Mouse (Mus musculus) E14TG2a.4 (cell line): ENCODE results near the gene 0610030E20Rik.

Experiments
- H3K27me3 ChIP-seq: 2 replicates; pipeline ENCODE4 v1.6.1; 2014; ENCODE audit warnings: low read length, control low read depth; ENCODE audit not compliant: insufficient read depth
- H3K36me3 ChIP-seq: 2 replicates; pipeline ENCODE4 v1.6.1; 2014; ENCODE audit warnings: low read length, control low read depth; ENCODE audit not compliant: insufficient read depth
- H3K4me1 ChIP-seq: replicated peaks from 2 replicates; pipeline ENCODE4 v1.6.1; 2014; ENCODE audit warnings: low read depth, low read length, control low read depth
- H3K4me3 ChIP-seq: replicated peaks from 2 replicates; pipeline ENCODE4 v1.5.1; 2014; ENCODE audit warnings: mild to moderate bottlenecking, low read length
- H3K9me3 ChIP-seq: 2 replicates; pipeline ENCODE4 v1.6.1; 2014; ENCODE audit warnings: low read length, control low read depth
- CTCF ChIP-seq: conservative IDR thresholded peaks from 2 replicates; pipeline ENCODE4 v1.5.1; 2014; ENCODE audit warnings: low read length
- NANOG ChIP-seq: IDR thresholded peaks from 2 replicates; pipeline ENCODE4 v1.6.1; 2014; ENCODE audit warnings: borderline replicate concordance, low read length, mixed read lengths
- POU5F1 ChIP-seq: IDR thresholded peaks from 2 replicates; pipeline ENCODE4 v1.6.1; 2014; ENCODE audit warnings: low read length, borderline replicate concordance

Gene 0610030E20Rik

DNA sequence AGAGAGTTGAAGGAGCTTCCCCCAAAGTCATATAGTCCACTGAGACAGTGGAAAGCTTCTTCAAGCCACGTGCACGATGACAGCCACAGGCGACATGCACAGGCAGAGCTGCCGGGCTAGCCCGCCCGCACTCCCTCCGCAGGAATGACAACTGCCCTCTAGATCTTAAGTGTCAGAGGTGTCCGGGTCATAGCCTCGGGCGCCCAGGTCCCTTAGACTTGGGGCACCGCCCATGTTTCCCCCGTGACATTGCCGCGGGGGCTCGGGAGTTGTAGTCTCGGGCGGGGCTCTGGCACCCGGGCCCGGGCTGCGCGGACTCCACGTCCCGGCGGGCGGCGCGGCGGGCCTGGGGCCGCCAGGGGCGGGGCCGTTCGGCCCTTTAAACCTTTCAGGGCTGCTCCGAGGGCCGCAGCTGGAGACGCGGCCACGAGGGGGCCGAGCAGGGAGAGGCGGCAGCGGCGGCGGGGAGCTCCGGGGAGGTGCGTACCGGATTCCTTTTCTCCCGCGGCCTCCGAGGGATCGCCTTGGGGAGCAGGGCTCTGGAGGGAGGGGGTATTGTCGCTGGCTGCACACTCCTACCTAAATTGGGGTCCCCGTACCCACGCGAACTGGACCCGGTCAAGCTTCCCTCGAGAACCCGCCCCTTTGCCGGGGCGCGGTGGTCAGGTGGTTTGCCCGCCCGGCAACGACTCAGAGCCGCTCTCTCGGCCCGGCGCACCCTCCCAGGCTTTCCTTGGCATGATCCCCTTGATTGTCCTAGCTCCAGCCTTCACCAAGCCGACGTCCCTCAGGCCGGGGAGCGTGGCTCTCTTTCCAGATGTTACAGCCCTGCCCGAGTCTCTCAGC lies 8.2 kb downstream of the 0610030E20Rik start, which contains the start of gene Tmem150a:
Gene Tmem150a, plus strand, starts transcription at position 382 of the 846 bp plus-strand sequence.
- H3K4me1 ChIP-seq, result peaks cover 53% of the 10 kb centered on the region
- TF ChIP-seq POU5F1 (no peak), CTCF (no peak), NANOG (no peak)
- H3K27me3 ChIP-seq, result peaks cover 24% of the 10 kb centered on the region
- H3K4me3 ChIP-seq, result peak within 1 kb of the TSS; percentile 87
- no peaks in the 10 kb centered on the region for H3K9me3 ChIP-seq
- H3K36me3 ChIP-seq, result peaks cover 49% of the 10 kb centered on the region

DNA sequence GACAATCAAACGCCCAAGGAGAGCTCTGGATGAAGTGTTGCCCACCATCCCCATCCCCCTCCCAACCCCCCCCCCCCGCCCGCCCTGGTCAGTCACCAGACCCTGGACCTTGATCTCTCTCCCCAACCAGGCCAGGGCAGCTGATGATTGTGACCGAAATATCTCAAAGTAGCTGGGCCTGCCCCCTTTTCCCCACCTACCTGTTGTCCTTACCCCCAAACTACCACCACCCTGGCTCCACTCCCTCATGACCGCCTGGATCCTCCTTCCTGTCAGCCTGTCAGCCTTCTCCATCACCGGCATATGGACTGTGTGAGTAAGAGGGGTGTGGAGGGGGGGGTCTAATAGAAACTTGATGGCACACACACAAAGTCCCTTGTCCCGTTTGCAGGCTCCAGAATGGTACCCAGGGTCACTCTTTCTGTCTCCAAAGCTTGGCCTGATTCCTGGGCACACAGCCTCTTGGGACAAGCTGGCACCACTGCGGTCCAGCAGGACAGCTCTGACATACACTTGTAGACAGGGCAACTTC lies 8.9 kb downstream of the 0610030E20Rik start:
- TF ChIP-seq POU5F1, result no peak
- TF ChIP-seq NANOG, result no peak
- no peak for TF ChIP-seq CTCF
- Histone ChIP-seq H3K27me3 (peaks cover 24% of the 10 kb centered on the region), H3K4me3 (peak overlapping the region; percentile 87), H3K4me1 (peaks cover 61% of the 10 kb centered on the region), H3K36me3 (peaks cover 48% of the 10 kb centered on the region), H3K9me3 (no peaks in the 10 kb centered on the region)

DNA sequence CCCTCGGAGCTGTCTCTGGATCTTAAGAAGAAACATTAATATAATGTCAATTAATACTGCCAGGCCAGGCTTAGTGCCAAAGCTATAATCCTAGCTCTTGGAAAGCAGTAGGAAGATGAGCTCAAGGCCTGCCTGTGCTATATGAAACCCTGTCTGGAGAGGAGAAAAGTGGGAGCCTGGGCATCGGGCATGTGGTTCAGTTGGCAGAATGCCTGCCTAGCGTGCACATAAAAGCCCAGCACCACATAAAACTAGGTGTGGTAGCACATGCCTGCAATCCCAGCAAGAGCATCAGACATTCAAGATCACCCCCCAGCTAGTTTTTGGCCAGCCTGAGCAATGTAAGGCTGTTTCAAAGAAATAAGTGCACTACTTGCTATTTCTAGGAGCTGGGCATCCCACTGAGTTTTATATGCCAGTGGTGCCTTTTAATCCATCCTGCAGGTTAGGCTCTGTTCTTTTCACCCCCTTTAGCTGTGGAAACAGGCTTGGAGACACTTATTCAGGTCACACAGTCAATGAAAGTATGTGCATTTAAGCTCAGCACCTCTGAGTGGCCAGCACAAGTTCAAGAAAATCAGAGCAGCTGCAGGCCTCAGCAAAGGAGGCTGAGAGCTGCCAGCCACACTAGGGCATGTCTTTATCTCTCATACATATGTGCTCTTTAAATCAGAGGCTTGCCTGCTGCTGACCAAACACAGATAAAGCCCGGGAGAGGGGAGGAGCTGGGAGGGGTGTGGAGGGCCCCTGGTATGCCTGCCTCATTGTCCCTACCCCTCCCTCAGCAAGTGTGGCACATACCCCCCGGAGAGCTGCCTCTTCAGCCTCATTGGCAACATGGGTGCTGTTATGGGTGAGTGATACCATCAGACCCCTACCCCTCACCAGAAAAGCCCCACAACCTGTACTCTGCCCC lies 10.3 kb downstream of the 0610030E20Rik start:
- no peak for TF ChIP-seq CTCF
- no peak for TF ChIP-seq NANOG
- no peak for TF ChIP-seq POU5F1

DNA sequence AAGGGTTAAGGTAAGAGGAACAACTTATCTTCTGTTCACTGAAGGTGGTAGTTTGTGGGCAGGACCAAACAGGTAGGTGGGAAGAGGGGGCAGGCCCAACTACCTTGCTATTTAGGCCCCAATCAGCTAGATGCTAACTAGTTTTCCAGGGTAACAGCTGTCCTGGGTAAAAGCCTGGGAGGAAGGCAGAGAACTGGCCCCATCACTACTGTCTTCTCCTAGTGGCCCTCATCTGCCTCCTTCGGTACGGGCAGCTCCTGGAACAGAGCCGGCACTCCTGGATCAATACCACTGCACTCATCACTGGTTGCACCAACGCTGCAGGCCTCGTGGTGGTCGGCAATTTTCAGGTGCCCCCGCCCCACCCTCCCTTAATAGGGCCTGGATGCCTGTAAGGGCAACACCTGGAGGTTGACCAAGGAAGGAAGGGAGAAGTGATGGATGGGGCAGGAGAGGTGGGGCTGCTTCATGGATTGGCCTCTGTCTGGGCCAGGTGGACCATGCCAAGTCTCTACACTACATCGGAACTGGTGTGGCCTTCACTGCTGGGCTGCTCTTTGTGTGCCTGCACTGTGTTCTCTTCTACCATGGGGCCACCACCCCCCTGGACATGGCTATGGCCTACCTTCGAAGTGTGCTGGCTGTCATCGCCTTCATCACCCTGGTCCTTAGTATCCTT lies 11.1 kb downstream of the 0610030E20Rik start:
- no peaks in the 10 kb centered on the region for H3K9me3 ChIP-seq
- H3K36me3 ChIP-seq, result peaks cover 41% of the 10 kb centered on the region
- H3K4me3 ChIP-seq, result no peak overlapping the region
- H3K27me3 ChIP-seq, result peaks cover 24% of the 10 kb centered on the region
- H3K4me1 ChIP-seq, result peaks cover 70% of the 10 kb centered on the region
- TF ChIP-seq CTCF (no peak), POU5F1 (no peak), NANOG (no peak)

More for the DNA sequence above, 10.3 kb downstream of the 0610030E20Rik start:
- Histone ChIP-seq H3K4me3 (no peak overlapping the region), H3K9me3 (no peaks in the 10 kb centered on the region), H3K36me3 (peaks cover 44% of the 10 kb centered on the region), H3K27me3 (peaks cover 24% of the 10 kb centered on the region), H3K4me1 (peaks cover 67% of the 10 kb centered on the region)

DNA sequence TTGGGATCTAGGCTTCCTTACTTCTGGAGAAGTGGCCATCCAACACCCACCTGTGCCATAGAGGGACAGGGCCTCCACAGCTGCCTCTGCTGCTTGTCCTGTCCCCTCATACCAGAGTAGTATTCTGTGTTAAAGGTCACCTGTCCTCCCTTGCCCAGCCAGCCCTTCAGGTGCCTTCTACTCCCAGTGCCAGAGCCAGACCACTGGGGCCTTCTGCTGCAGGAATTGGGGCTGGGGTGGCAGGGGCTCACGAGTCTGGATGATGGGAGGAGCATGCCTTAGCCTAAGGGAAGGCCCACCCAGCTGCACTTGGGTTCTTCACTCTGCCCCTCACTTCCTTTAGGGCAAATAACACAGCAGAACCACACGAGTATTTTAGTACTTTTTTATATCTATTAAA lies 12.2 kb downstream of the 0610030E20Rik start:
- TF ChIP-seq POU5F1, result no peak
- TF ChIP-seq CTCF, result no peak
- no peak for TF ChIP-seq NANOG
- no peak overlapping the region; the same call in 1 of the 2 replicates for H3K4me3 ChIP-seq
- H3K9me3 ChIP-seq, result no peaks in the 10 kb centered on the region
- peaks cover 69% of the 10 kb centered on the region for H3K4me1 ChIP-seq
- peaks cover 20% of the 10 kb centered on the region for H3K27me3 ChIP-seq
- H3K36me3 ChIP-seq, result peaks cover 41% of the 10 kb centered on the region

DNA sequence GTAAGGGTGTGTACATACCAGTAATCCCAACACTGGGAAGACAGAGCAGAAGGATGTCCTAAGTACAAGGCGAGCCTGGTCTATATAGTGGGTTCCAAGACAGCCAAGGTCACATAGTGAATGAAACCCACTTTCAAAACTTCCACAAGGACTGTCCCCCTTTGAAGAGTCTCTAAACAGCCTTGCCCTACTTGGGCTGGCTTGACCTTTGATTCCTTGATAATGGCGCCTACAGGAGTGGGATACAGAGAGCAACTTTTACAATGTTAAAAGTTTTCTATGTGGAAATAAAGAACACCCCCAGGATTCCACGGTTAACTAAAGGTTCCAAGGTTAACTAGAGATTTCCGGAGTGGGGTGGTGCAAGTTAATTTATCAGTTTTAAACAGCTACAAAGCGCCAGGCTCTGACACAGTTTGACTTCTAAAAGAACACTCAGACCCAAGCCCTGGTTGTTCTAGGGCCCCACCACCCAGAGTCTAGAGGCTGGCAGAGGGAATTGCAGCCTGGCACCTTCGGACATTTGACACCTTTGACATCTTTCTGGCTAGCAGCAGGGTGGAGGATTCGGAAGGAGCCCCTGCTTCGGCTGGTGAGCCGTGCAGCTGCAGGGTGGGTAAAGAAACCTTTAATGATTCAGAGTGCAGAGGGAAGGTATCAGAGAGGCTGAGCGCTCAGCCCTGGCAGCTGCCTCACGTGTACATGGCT lies 12.9 kb downstream of the 0610030E20Rik start:
- H3K9me3 ChIP-seq, result no peaks in the 10 kb centered on the region
- H3K4me1 ChIP-seq, result peaks cover 63% of the 10 kb centered on the region
- TF ChIP-seq POU5F1, result no peak
- H3K27me3 ChIP-seq, result peaks cover 14% of the 10 kb centered on the region
- H3K36me3 ChIP-seq, result peaks cover 41% of the 10 kb centered on the region
- H3K4me3 ChIP-seq, result peak overlapping the region; percentile 92

DNA sequence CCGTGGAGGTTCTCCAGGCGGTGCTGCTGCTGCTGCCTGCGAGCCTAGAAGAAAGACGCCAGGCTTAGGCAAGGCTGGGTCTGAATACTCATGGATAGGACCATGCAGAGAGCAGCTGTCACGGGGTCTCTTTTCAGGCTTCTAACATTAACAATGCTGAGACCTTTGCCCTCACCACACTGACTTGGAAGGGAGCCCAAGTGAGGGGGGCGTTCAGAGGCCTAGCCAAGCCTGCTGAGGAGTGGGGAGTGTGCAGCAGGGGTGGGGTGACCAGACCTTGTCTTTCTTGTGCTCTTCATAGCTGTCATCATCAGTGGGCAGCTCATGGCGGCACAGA lies 13.4 kb downstream of the 0610030E20Rik start:
- Histone ChIP-seq H3K27me3 (peaks cover 12% of the 10 kb centered on the region), H3K4me1 (peaks cover 64% of the 10 kb centered on the region), H3K36me3 (peaks cover 41% of the 10 kb centered on the region), H3K9me3 (no peaks in the 10 kb centered on the region), H3K4me3 (peak overlapping the region; percentile 92)
- TF ChIP-seq CTCF, result no peak
- TF ChIP-seq POU5F1, result no peak
- TF ChIP-seq NANOG, result no peak
